Mouse (Mus musculus) embryonic facial prominence, embryonic 11.5 days (tissue): ENCODE data around the gene Dlx2. TPM values are rescaled to one million over a fixed set of nuclear protein-coding genes. Genes with fewer than 3 reads are reported as not detected.

ENCODE experiments used
- ATAC-seq: fragments of 200-750 bp; cut with Nextera tagmentation; replicated peaks from 2 replicates; pipeline ENCODE4 v1.8.0; 2017; ENCODE audit warnings: low read depth; ENCODE audit not compliant: insufficient number of reproducible peaks, low FRiP score, low TSS enrichment
- DNase-seq: peaks from one replicate; pipeline ENCODE4 v3.0.0-alpha.2; 2015; ENCODE audit warnings: low spot score
- H3K27ac ChIP-seq: fragments of 300-500 bp; sonication (generic); replicated peaks from 2 replicates; pipeline ENCODE4 v1.5.1; 2014; ENCODE audit warnings: mild to moderate bottlenecking, low read depth, low read length, control low read depth
- H3K27me3 ChIP-seq: fragments of 300-500 bp; sonication (generic); 2 replicates; pipeline ENCODE4 v1.6.1; 2014; ENCODE audit warnings: mild to moderate bottlenecking, low read length, moderate library complexity, mixed read lengths; ENCODE audit not compliant: control insufficient read depth, insufficient read depth
- H3K36me3 ChIP-seq: fragments of 300-500 bp; sonication (generic); replicated peaks from 2 replicates; pipeline ENCODE4 v1.6.1; 2014; ENCODE audit warnings: low read depth, mild to moderate bottlenecking, low read length, moderate library complexity, mixed read lengths; ENCODE audit not compliant: control insufficient read depth, insufficient read depth
- H3K4me1 ChIP-seq: fragments of 300-500 bp; sonication (generic); 2 replicates; pipeline ENCODE4 v1.6.1; 2014; ENCODE audit warnings: low read length, mixed read lengths; ENCODE audit not compliant: control insufficient read depth, insufficient read depth
- H3K4me2 ChIP-seq: fragments of 300-500 bp; sonication (generic); 2 replicates; pipeline ENCODE4 v1.6.1; 2014; ENCODE audit warnings: low read depth, mild to moderate bottlenecking, control low read depth, low read length, moderate library complexity
- H3K4me3 ChIP-seq: fragments of 300-500 bp; sonication (generic); 2 replicates; pipeline ENCODE4 v1.5.1; 2014; ENCODE audit warnings: low read depth, low read length, control low read depth
- H3K9ac ChIP-seq: fragments of 300-500 bp; sonication (generic); replicated peaks from 2 replicates; pipeline ENCODE4 v1.6.1; 2014; ENCODE audit warnings: mild to moderate bottlenecking, control low read depth, low read length
- H3K9me3 ChIP-seq: fragments of 300-500 bp; sonication (generic); replicated peaks from 2 replicates; pipeline ENCODE4 v1.6.1; 2016; ENCODE audit warnings: mild to moderate bottlenecking, low read length, inconsistent platforms, mixed read lengths; ENCODE audit not compliant: control insufficient read depth
- WGBS: fragments of 180-500 bp; shearing (Covaris S2); extraction: QIAGEN DNeasy Blood & Tissue Kit; methylation state at CpG from one replicate; pipeline ENCODE4 v1.1.7; 2014; 5-methylcytosine and 5-hydroxymethylcytosine counted together
- polyA plus RNA-seq: library from polyadenylated mRNA; unstranded; fragments of >200 nt; fragmentation: Nextera tagmentation; extraction: Ambion mirVana; gene quantifications from 2 replicates; pipeline ENCODE4 v1.2.1, GENCODE M21; 2014

Gene Dlx2
- polyA plus RNA-seq, 1 experiment from 2014 or later: 20.3 TPM

- ATAC-seq: no peak
- Histone ChIP-seq H3K4me2 (peak overlapping the region; percentile 66), H3K27ac (peak overlapping the region; percentile 72; the same call in 1 of the 2 replicates), H3K9me3 (no peaks in the 10 kb centered on the region), H3K36me3 (no peaks in the 10 kb centered on the region), H3K27me3 (peaks cover 40% of the 10 kb centered on the region), H3K4me1 (peaks cover 9% of the 10 kb centered on the region), H3K4me3 (peak overlapping the region; percentile 59), H3K9ac (peak overlapping the region; percentile 76)
- peak; percentile 13 for DNase-seq
- 6% methylated on average over 5 of the region's 5 CpGs for WGBS
Measured at GRCm38 (mm10) chr2:71533094-71533493, 13.5 kb downstream of the Dlx2 start.

GRCm38 (mm10) chr2:71531990-71532970 is 14.3 kb downstream of the Dlx2 start:
- Histone ChIP-seq H3K27ac (peak overlapping the region; percentile 72), H3K9ac (peak overlapping the region; percentile 76), H3K9me3 (no peaks in the 10 kb centered on the region), H3K27me3 (peaks cover 42% of the 10 kb centered on the region), H3K36me3 (no peaks in the 10 kb centered on the region), H3K4me1 (peaks cover 9% of the 10 kb centered on the region), H3K4me2 (peak overlapping the region; percentile 66), H3K4me3 (peak overlapping the region; percentile 59)
- WGBS: under 1% methylated on average over 43 of the region's 43 CpGs
- ATAC-seq (no peak), DNase-seq (peak; percentile 34)

GRCm38 (mm10) chr2:71531124-71531590 is 15.4 kb downstream of the Dlx2 start:
- WGBS: 3% methylated on average over 12 of the region's 12 CpGs
- peaks cover 9% of the 10 kb centered on the region for H3K4me1 ChIP-seq
- H3K36me3 ChIP-seq: no peaks in the 10 kb centered on the region
- peak overlapping the region; percentile 67 for H3K9ac ChIP-seq
- H3K4me2 ChIP-seq: peak overlapping the region; percentile 66
- ATAC-seq: no peak
- no peaks in the 10 kb centered on the region for H3K9me3 ChIP-seq
- peak overlapping the region; percentile 59 for H3K4me3 ChIP-seq
- H3K27ac ChIP-seq: peak overlapping the region; percentile 92
- DNase-seq: peak; percentile 8
- H3K27me3 ChIP-seq: peaks cover 43% of the 10 kb centered on the region

GRCm38 (mm10) chr2:71530391-71531123 is 16.0 kb downstream of the Dlx2 start:
- Histone ChIP-seq H3K9ac (peak overlapping the region; percentile 67), H3K9me3 (no peaks in the 10 kb centered on the region), H3K4me3 (peak overlapping the region; percentile 59), H3K4me1 (peaks cover 9% of the 10 kb centered on the region), H3K36me3 (no peaks in the 10 kb centered on the region), H3K27me3 (peaks cover 48% of the 10 kb centered on the region), H3K27ac (peak overlapping the region; percentile 92), H3K4me2 (peak overlapping the region; percentile 88)
- ATAC-seq (no peak), DNase-seq (peak; percentile 45)
- WGBS: under 1% methylated on average over 34 of the region's 34 CpGs

GRCm38 (mm10) chr2:71529511-71530351 is 16.8 kb downstream of the Dlx2 start:
- H3K36me3 ChIP-seq: no peaks in the 10 kb centered on the region
- H3K9me3 ChIP-seq: no peaks in the 10 kb centered on the region
- under 1% methylated on average over 60 of the region's 60 CpGs for WGBS
- DNase-seq (peak; percentile 93), ATAC-seq (peak; percentile 89)
- H3K4me3 ChIP-seq: peak overlapping the region; percentile 59
- H3K9ac ChIP-seq: peak overlapping the region; percentile 83
- peaks cover 51% of the 10 kb centered on the region for H3K27me3 ChIP-seq
- peak overlapping the region; percentile 88 for H3K4me2 ChIP-seq
- H3K4me1 ChIP-seq: peaks cover 9% of the 10 kb centered on the region
- peak overlapping the region; percentile 92 for H3K27ac ChIP-seq

- WGBS: under 1% methylated on average over 51 of the region's 57 CpGs
Measured at GRCm38 (mm10) chr2:71528714-71529510, 17.6 kb downstream of the Dlx2 start.

More at GRCm38 (mm10) chr2:71528714-71529510, 17.6 kb downstream of the Dlx2 start:
- Histone ChIP-seq H3K4me1 (peaks cover 9% of the 10 kb centered on the region), H3K27me3 (peaks cover 50% of the 10 kb centered on the region), H3K36me3 (no peaks in the 10 kb centered on the region), H3K4me2 (peak overlapping the region; percentile 88), H3K9ac (peak overlapping the region; percentile 83), H3K27ac (peak overlapping the region; percentile 92), H3K9me3 (no peaks in the 10 kb centered on the region), H3K4me3 (peak overlapping the region; percentile 59)
- peak; percentile 60 for DNase-seq
- peak; percentile 69 for ATAC-seq
